Mouse (Mus musculus) embryonic facial prominence, embryonic 13.5 days (tissue): ENCODE data around the gene Gm10354. TPM values are rescaled to one million over a fixed set of nuclear protein-coding genes. Genes with fewer than 3 reads are reported as not detected.
A peak's percentile ranks its signal among the peaks of the same experiment; 100 is the strongest.
"Not testable (repeated sequence)": the region's sequence is repeated elsewhere in the genome, so short reads cannot be mapped to it uniquely, and the experiment has no call there.

Source experiments
- ATAC-seq: fragments of 200-750 bp; cut with Nextera tagmentation; 2 replicates; pipeline ENCODE4 v1.8.0; 2017; ENCODE audit warnings: low read depth; ENCODE audit not compliant: insufficient number of reproducible peaks, insufficient read depth, low FRiP score, low TSS enrichment
- H3K27ac ChIP-seq: fragments of 300-500 bp; sonication (generic); 2 replicates; pipeline ENCODE4 v1.5.1; 2015; ENCODE audit warnings: moderate library complexity, mild to moderate bottlenecking, inconsistent platforms
- H3K27me3 ChIP-seq: fragments of 300-500 bp; sonication (generic); 2 replicates; pipeline ENCODE4 v1.6.1; 2015; ENCODE audit warnings: mild to moderate bottlenecking, inconsistent platforms
- H3K36me3 ChIP-seq: fragments of 300-500 bp; sonication (generic); 2 replicates; pipeline ENCODE4 v1.6.1; 2015; ENCODE audit warnings: mild to moderate bottlenecking, inconsistent platforms
- H3K4me1 ChIP-seq: fragments of 300-500 bp; sonication (generic); 2 replicates; pipeline ENCODE4 v1.6.1; 2015; ENCODE audit warnings: inconsistent platforms
- H3K4me2 ChIP-seq: fragments of 300-500 bp; sonication (generic); 2 replicates; pipeline ENCODE4 v1.6.1; 2015; ENCODE audit warnings: moderate library complexity, mild to moderate bottlenecking, inconsistent platforms
- H3K4me3 ChIP-seq: fragments of 300-500 bp; sonication (generic); 2 replicates; pipeline ENCODE4 v1.5.1; 2015; ENCODE audit warnings: mild to moderate bottlenecking, inconsistent platforms
- H3K9ac ChIP-seq: fragments of 300-500 bp; sonication (generic); 2 replicates; pipeline ENCODE4 v1.6.1; 2015; ENCODE audit warnings: mild to moderate bottlenecking, inconsistent platforms
- H3K9me3 ChIP-seq: fragments of 300-500 bp; sonication (generic); 2 replicates; pipeline ENCODE4 v1.6.1; 2016; ENCODE audit warnings: inconsistent platforms
- WGBS: fragments of 180-500 bp; shearing (Covaris S2); methylation state at CpG from one replicate; pipeline ENCODE4 v1.1.7; 2015; ENCODE audit warnings: mixed read lengths; 5-methylcytosine and 5-hydroxymethylcytosine counted together
- polyA plus RNA-seq: library from polyadenylated mRNA; unstranded; fragments of >200 nt; fragmentation: Nextera tagmentation; extraction: Ambion mirVana; gene quantifications from 2 replicates; pipeline ENCODE4 v1.2.1, GENCODE M21; 2015

Gene Gm10354
- polyA plus RNA-seq, 1 experiment from 2014 or later: not detected

DNA sequence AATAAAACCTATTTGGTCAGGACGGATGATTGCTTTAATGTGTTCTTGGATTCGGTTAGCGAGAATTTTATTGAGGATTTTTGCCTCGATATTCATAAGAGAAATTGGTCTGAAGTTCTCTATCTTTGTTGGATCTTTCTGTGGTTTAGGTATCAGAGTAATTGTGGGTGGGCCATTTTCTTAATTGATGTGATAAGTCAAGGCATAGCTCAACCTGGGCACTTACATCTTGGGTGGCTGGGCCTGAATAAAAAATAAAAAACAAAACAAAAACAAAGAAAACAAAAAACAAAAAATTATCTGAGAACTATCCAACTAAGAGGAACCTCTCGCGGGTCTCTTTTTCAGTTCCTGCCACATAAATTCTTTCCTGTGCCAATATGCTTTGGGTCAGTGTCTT is 15.4 kb upstream of the Gm10354 start:
- peak; percentile 91 for ATAC-seq
- H3K9ac ChIP-seq, H3K4me1 ChIP-seq, H3K36me3 ChIP-seq, H3K27ac ChIP-seq, H3K4me3 ChIP-seq, H3K4me2 ChIP-seq, H3K27me3 ChIP-seq: not testable (repeated sequence)
- WGBS: 87% methylated on average over 6 of the region's 6 CpGs
- peaks cover 23% of the 10 kb centered on the region for H3K9me3 ChIP-seq

DNA sequence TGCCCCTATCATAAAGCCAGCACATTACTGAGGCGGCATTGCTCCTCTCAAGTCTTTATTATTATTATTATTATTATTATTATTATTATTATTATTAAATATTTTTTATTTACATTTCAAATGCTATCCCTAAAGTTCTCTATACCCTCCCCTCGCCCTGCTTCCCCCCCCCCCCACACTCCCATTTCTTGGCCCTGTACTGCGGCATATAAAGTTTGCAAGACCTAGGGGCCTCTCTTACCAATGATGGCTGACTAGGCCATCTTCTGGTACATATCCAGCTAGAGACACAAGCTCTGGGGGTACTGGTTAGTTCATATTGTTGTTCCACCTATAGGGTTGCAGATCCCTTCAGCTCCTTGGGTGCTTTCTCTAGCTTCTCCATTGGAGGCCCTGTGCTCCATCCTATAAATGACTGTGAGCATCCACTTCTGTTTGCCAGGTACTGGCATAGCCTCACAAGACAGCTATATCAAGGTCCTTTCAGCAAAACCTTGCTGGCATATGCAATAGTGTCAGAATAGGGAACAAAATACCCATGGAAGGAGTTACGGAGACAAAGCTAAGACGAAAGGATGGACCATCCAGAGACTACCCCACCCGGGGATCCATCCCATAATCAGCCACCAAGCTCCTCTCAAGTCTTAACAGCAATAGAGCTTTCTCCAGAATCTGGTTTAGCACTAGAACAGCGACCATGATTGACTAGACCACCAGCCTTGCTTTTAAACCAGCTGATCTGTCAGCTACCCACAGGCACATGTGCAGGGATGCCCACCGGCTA is 11.8 kb upstream of the Gm10354 start:
- not testable (repeated sequence) for H3K36me3 ChIP-seq, H3K4me1 ChIP-seq, H3K4me3 ChIP-seq, H3K9ac ChIP-seq, H3K27ac ChIP-seq, H3K4me2 ChIP-seq, H3K27me3 ChIP-seq
- peak; percentile 67; the same call in 1 of the 2 replicates for ATAC-seq
- peaks cover 14% of the 10 kb centered on the region; the same call in 1 of the 2 replicates for H3K9me3 ChIP-seq
- whole genome bisulfite sequencing: 74% methylated on average over 8 of the region's 8 CpGs

DNA sequence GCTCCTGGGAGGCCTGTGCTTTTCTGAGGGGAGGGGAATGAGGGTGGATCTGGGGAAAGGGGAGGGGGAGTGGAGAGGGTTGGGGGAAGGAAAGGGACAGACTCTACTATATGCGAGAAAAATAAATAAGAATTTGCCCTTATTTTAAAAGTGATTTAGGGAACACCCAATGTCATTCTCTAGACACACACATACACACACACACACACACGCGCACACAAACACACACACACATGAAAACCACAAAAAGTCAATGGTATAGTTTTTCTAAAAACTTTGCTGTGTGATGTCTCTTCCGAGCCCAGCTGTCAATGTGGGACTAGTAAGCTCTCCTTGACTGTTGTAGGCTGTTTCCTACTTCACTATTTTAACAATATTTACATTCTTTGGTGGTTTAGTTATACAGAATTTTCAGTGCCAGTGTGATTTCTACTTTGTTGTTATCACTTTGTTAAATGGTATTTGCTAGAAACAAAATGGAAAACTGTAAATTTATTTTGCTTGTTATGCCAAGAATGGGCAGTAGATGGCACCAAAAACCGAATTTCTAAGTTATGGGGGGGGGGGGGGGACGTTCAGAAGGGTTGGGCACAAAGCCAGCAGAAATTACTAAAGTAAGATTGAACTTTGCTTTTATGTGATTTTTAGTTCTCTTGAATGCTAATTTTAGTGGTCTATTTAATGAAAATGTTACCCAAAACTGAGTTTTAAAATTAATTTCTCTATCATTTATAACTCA is 8.1 kb upstream of the Gm10354 start:
- H3K27me3 ChIP-seq, H3K4me2 ChIP-seq, H3K4me3 ChIP-seq, H3K4me1 ChIP-seq, H3K27ac ChIP-seq, H3K9ac ChIP-seq, H3K36me3 ChIP-seq: not testable (repeated sequence)
- 45% methylated on average over 6 of the region's 6 CpGs for WGBS
- peak; percentile 75 for ATAC-seq
- H3K9me3 ChIP-seq: peaks cover 15% of the 10 kb centered on the region; the same call in 1 of the 2 replicates

DNA sequence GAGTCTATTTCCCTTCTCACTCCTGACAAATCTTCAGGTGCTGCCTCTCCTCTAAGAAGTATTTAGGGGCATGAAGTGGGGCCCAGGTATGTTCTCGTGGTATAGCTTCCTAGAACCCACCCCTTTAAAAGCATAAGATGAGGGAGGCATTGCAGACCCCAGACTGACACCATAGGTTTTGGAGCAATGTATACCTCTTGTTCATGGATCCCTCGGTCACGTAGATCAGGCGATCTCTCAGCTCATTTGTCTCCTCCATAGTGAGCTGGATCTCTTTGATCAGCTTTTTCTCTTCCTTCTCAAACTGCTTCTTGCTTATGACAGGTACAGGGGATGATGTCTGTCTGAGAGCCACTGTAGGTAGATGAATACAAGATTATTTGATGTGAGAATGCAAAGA is 1.4 kb downstream of the Gm10354 start:
- H3K4me2 ChIP-seq, ATAC-seq, H3K4me1 ChIP-seq, H3K36me3 ChIP-seq, H3K27me3 ChIP-seq, H3K27ac ChIP-seq, H3K4me3 ChIP-seq, H3K9ac ChIP-seq: not testable (repeated sequence)
- 70% methylated on average over 4 of the region's 4 CpGs for WGBS
- peaks cover 18% of the 10 kb centered on the region for H3K9me3 ChIP-seq

DNA sequence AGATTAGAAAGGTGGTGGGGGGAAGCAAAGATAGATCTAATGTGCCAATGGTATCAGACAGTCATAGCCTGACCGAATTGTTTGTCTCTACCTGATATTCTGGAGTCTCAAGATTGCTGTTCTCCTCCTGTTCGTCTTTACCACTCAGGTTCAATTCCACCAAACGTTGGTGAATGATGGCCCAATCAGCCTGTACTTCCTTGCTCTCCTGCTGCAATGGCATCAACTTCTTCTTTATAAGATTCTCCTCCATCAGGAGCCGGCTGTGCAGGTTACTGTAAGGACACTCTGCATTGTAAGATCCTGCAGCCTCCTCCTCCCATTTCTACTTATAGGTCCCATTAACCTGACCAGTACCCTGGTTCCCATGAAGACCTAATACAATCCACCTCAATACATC is 3.4 kb downstream of the Gm10354 start:
- H3K27ac ChIP-seq, ATAC-seq, H3K4me2 ChIP-seq, H3K9ac ChIP-seq, H3K4me1 ChIP-seq, H3K36me3 ChIP-seq, H3K4me3 ChIP-seq, H3K27me3 ChIP-seq: not testable (repeated sequence)
- H3K9me3 ChIP-seq: peaks cover 25% of the 10 kb centered on the region
- WGBS: 75% methylated on average over 4 of the region's 4 CpGs

DNA sequence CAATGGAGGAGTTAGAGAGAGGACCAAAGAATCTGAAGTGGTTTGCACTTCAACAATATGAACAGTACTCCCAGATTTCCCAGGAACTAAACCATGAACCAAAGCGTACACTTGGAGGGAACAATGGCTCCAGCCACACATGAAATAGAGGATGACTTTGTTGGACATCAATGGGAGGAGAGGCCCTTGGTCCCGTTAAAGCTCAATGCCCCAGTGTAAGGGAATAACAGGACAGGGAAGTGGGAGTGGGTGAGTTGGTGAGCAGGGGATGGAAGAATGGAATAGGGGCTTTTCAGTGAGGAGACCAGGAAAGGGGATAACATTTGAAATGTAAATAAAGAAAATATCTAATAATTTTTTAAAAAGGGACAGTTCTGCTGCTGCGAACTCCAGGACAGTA is 5.9 kb downstream of the Gm10354 start:
- peaks cover 14% of the 10 kb centered on the region for H3K9me3 ChIP-seq
- H3K4me2 ChIP-seq, H3K27me3 ChIP-seq, H3K4me3 ChIP-seq, ATAC-seq, H3K27ac ChIP-seq, H3K4me1 ChIP-seq, H3K36me3 ChIP-seq, H3K9ac ChIP-seq: not testable (repeated sequence)
- WGBS: 70% methylated on average over 3 of the region's 3 CpGs

DNA sequence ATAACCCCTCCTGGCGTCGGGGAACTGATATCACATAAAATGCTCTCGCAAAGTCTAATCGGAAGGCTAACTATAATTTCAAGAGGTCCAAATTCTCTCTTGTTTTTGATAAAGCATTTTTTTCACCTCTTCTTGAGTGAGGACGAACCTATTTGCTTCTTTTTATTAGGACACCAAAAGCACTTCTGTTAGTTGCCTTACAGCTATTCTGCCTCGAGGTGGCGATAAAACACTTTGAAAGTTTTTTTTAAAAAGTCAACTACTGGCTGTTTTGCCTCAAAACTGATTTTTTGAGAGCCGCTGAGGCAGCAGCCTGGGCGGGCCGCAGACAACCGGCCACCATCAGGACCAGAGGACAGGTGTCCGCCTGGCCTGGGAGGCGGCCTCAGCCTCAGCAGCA is 14.9 kb downstream of the Gm10354 start:
- not testable (repeated sequence) for H3K9ac ChIP-seq, H3K4me3 ChIP-seq, H3K4me1 ChIP-seq, H3K27me3 ChIP-seq, ATAC-seq, H3K36me3 ChIP-seq, H3K4me2 ChIP-seq, H3K27ac ChIP-seq
- peaks cover 17% of the 10 kb centered on the region for H3K9me3 ChIP-seq
- 81% methylated on average over 13 of the region's 13 CpGs for WGBS

DNA sequence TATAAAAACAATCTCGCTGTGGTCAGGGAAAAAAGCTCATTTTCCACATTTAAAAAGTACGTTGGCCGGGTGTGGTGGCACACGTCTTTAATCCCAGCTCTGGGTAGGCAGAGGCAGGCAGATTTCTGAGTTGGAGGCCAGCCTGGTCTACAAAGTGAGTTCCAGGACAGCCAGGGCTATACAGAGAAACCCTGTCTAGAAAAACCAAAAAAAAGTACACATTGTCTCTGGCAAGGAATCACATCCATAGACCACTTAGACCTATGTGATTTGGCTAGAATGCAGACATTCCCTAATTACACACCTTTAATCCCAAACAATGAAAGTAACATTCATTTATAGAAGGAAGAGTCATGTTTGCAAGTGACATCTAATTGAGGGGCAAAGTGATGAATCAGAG is 17.2 kb downstream of the Gm10354 start:
- 79% methylated on average over 4 of the region's 4 CpGs for WGBS
- peaks cover 19% of the 10 kb centered on the region for H3K9me3 ChIP-seq
- H3K9ac ChIP-seq, H3K4me2 ChIP-seq, H3K4me3 ChIP-seq, H3K27ac ChIP-seq, H3K4me1 ChIP-seq, H3K36me3 ChIP-seq, H3K27me3 ChIP-seq: not testable (repeated sequence)
- ATAC-seq: peak; percentile 89

DNA sequence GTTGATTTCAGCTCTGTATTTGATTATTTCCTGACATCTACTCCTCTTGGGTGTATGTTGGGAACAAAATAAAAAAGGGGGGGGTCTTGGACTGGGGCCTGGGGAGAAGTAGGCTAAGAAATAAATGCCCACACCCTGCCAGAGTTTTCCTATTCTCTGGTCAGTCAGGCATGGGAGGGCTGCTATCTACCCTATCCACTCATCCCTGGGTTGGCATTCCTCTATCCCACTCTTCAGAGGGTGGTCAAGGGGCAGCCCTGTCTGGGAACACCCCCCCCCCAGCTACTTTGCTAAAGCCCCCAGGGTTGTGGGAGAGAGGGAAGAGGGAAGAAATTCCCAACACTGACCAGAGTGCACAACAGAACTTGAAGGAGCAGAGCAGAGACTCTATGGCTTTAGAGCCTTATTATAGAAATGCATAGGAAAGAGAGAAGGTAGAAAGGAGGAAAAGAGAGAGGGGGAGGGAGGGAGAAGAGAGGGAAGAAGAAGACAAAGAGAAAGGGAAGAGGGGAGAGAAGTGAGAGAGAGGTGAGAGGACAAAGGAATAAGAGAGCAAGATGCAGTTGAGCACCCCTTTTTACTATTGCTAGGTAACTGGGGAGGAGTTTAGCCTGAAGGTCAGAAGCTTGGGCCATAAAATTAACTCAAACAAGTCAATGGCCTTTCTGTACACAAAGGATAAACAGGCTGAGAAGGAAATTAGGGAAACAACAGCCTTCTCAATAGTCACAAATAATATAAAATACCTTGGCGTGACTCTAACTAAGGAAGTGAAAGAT is 22.6 kb downstream of the Gm10354 start:
- not testable (repeated sequence) for H3K27ac ChIP-seq, H3K27me3 ChIP-seq, H3K36me3 ChIP-seq, H3K4me2 ChIP-seq, H3K4me3 ChIP-seq, H3K4me1 ChIP-seq, H3K9me3 ChIP-seq, H3K9ac ChIP-seq
- WGBS: 88% methylated on average over 1 of the region's 1 CpGs
- peak; percentile 59; the same call in 1 of the 2 replicates for ATAC-seq

DNA sequence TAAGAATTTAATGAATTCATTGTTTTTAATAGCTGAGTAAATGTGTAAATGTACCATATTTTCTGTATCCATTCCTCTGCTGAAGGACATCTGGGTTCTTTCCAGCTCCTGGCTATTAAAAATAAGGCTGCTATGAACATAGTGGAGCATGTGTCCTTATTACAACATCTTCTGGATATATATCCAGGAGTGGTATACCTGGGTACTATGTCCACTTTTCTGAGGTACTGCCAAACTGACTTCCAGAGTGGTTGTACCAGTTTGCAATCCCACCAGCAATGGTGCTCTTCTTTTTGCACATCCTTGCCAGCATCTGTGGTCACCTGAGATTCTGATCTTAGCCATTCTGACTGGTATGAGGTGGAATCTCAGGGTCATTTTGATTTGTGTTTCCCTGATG is 25.1 kb downstream of the Gm10354 start:
- not testable (repeated sequence) for H3K4me3 ChIP-seq, H3K4me2 ChIP-seq, H3K36me3 ChIP-seq, H3K4me1 ChIP-seq, H3K27ac ChIP-seq, H3K9ac ChIP-seq, ATAC-seq, H3K9me3 ChIP-seq, H3K27me3 ChIP-seq

DNA sequence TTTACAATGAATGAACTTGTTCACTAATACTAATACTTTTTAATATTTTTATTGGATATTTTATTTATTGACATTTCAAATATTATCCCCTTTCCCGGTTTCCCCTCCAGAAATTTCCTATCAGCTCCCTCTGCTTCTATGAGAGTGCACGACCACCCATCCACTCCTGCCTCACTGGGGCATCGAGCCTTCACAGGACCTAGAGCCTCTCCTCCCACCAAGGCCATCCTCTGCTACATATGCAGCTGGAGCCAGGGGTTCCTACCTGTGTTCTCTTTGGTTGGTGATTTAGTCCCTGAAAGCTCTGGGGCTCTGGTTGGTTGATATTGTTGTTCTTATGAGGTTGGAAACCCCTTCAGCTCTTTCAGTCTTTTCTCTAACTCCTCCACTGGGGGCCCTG is 26.0 kb downstream of the Gm10354 start:
- WGBS: 67% methylated on average over 3 of the region's 3 CpGs
- not testable (repeated sequence) for H3K4me2 ChIP-seq, ATAC-seq, H3K4me1 ChIP-seq, H3K9ac ChIP-seq, H3K27me3 ChIP-seq, H3K4me3 ChIP-seq, H3K27ac ChIP-seq, H3K36me3 ChIP-seq
- peaks cover 12% of the 10 kb centered on the region for H3K9me3 ChIP-seq

DNA sequence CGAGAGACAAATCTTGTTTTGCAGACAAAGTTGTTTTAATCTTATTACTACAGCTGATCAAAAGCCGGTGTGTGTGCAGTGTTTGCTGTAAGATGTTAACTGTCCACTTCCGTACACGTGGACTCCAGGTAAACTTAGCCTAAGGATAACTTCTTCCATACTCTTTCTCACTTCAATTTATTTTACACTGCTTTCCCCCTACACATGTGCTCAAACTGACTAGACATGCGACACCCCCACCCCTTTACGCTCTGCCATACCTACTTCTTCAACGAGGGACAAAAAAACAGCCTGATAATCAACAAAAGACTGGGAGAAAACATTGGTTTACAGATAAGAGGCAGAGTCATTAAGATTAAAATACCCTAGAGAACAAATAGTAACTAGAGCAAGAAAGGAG is 26.9 kb downstream of the Gm10354 start:
- not testable (repeated sequence) for H3K4me3 ChIP-seq, H3K27me3 ChIP-seq, H3K4me1 ChIP-seq, H3K4me2 ChIP-seq, H3K27ac ChIP-seq, H3K36me3 ChIP-seq, H3K9ac ChIP-seq
- peak; percentile 75 for ATAC-seq
- H3K9me3 ChIP-seq: peaks cover 12% of the 10 kb centered on the region
- 64% methylated on average over 7 of the region's 7 CpGs for WGBS
